13 mouse cellular contexts compared by ENCODE assay signal in the genomic region with DNA sequence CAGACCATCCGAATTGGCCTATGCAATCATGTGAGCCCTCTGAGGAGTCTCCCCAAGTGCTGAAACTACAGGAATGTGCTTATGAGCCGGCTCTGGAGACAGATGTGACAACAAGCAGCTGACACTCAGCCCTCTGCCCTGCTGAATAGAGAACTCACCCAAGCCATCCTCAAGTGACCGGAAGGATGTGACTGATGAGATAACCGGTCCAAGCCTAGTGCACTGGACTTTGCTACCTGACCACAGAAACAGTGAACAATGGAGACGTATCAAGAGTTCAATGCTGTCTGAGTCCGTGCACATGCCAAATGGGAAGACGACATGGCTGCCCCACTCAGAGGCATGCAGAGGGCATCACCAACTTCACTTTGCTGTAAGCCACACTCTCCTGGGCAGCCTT.
"Had no signal": no experiment of that assay in that cellular context is flagged by ENCODE, and none has a peak within 500 bp of the region (broad histone marks: within the 10 kb centered on the region; RNA-seq: fewer than 3 reads in every experiment).

No protein-coding gene starts in this region.

- H3K4me3 ChIP-seq: left cerebral cortex, adult 2 months; limb, embryonic 10.5 days; lung, embryonic 15.5 days; midbrain, embryonic 13.5 days had no signal

- H3K27ac ChIP-seq: kidney, postnatal 0 days; left cerebral cortex, adult 2 months; limb, embryonic 10.5 days; lung, embryonic 15.5 days; macrophage; midbrain, embryonic 13.5 days had no signal

- H3K27me3 ChIP-seq: lung, embryonic 15.5 days; midbrain, embryonic 13.5 days had no signal

- H3K9me3 ChIP-seq: limb, embryonic 10.5 days; lung, embryonic 15.5 days; midbrain, embryonic 13.5 days had no signal

- H3K4me2 ChIP-seq: lung, embryonic 15.5 days; midbrain, embryonic 13.5 days had no signal

- DNase-seq: lung, postnatal 14 days; right cerebral cortex, adult 18-20 months; right cerebral cortex, postnatal 25 days; thymus, postnatal 36 days had no signal

- ATAC-seq: hindbrain, embryonic 16.5 days; inflammation-experienced regulatory T-cells, adult 6 months; intestine, postnatal 0 days; midbrain, embryonic 13.5 days had no signal

- H3K9ac ChIP-seq: lung, embryonic 15.5 days; midbrain, embryonic 13.5 days had no signal
